Mouse (Mus musculus) thymus, postnatal 14 days (tissue): ENCODE data around the gene Rgs6.

Source experiments
- DNase-seq: peaks from one replicate; pipeline ENCODE4 v3.0.0; 2021

The Rgs6 gene

DNA sequence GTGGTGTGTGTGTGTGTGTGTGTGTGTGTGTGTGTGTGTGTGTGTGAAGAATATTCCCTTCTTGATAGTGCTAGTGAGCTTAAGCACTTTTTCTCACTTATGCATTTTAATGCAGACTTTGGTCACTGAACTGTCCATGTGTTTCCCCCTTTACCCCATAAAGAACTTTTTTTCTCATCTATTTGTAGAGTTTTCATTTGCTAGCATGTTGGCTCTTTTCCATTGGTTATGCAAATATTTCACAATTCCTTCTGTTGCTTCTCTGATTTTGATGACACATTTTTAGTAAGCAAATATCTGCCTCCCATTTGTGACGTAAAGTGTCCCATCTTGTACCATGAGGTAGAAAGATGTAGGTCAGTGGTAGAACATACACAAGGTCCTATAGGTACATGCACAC is 295.0 kb downstream of the Rgs6 start:
- no peak for DNase-seq

DNA sequence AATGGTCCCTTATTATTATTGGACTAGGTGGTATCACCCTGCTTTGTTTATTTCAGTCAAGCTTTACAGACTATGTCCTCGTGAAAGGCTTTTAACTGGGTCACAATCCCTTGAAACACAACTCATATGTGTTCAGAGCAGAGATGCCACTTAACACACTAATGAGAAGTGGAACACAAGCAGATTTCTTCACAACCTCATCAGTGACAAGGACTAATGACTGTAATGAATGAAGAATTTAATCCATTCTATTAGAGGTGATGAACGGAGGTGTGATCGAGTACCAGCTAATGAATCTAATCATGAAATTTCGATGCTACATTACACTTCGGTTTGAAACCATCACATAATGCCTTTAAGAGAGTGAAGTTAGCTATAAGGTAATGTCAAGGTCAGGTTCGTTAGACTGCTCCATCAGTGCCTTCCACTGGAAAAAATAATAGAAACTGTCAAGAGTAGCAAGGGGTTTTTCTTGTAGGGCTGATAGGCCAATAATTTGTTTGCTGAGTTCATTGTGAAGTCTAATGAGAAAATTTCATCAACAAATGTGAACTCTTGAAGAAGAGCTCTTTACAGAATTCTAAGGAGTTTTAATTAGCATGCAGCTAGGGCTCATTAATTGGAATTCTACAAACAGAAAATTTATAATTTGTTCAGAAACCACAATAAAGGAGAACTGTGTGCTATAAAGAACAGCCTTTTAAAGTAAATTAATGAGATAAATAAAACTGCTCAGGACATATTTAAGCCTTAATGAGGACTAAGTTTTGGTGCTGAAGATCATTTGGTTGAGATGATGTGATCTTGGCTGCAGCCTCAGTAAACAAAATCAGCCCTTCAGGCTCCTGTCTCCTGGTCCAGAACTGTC is 307.1 kb downstream of the Rgs6 start:
- DNase-seq: no peak

DNA sequence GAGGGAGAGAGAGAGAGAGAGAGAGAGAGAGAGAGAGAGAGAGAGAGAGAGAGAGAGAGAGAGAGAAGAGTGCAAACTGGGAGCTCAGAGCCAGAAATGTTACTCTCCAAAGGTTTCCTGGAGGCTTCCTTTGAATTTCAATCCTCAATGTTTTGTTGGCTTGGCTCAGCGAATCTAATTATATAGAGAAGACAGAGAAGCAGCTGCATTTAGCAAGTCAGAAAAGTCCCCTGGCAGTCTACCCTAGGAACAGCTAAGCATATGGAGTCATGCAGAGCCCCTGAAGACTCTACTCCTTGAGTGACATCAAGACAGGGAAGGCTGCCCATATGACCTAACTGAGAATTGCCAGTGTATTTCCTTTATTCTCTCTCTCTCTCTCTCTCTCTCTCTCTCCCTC is 317.7 kb downstream of the Rgs6 start:
- no peak for DNase-seq

DNA sequence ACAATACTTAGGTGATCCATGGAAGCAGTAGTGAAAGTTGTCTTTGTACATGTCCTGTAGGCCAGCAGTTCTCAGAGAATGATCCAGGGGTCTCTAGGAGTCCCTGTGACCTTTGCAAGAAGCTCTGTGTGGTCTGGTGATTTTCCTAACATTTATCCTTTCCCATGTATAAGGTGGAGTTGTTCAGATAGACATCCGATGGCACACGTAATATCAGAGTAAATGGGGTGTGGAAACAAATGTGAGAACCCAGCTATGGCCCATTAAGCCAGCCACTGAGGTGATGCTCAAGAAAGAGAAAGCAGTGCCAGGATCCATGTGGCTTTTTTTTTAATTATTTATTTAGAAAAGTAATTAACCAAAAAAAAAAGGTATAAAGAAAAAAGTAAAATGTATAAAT is 322.8 kb downstream of the Rgs6 start:
- DNase-seq: no peak

DNA sequence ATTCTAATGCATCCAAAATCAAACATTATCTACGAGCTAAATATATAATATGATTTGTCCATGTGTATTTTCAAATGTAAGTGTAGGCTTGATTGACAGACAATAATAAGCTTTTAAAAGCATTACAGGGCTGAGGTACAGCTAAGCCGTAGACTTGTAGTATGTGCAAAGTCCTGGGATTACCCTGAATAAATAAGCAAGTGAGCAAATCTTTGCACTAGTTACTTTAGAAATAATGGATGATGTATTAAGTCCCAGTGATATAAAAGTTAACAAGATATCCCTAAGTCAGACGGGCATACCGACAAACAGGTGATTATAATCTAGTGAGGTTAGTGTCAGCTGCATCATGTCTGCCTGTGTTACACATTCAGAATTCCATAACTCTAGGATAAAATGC is 326.0 kb downstream of the Rgs6 start:
- DNase-seq: no peak

DNA sequence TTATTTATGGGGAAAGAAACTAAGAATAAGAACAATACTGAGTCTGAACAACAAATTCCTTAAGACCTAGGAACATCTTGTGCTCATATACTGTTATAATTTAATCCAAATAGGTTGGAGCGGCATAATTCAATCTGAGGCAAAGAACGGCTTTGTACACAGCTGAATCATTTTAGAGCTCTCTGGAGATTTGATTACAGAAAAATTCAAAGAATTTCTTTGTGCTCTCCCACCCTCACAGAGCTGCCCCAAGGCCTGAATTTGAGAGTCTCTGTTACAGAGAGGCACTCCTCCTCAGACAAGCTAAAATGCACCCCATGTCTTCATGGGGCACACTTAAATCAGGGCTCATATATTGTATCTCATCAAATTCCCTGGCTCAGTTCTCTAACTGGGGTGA is 332.1 kb downstream of the Rgs6 start:
- no peak for DNase-seq

DNA sequence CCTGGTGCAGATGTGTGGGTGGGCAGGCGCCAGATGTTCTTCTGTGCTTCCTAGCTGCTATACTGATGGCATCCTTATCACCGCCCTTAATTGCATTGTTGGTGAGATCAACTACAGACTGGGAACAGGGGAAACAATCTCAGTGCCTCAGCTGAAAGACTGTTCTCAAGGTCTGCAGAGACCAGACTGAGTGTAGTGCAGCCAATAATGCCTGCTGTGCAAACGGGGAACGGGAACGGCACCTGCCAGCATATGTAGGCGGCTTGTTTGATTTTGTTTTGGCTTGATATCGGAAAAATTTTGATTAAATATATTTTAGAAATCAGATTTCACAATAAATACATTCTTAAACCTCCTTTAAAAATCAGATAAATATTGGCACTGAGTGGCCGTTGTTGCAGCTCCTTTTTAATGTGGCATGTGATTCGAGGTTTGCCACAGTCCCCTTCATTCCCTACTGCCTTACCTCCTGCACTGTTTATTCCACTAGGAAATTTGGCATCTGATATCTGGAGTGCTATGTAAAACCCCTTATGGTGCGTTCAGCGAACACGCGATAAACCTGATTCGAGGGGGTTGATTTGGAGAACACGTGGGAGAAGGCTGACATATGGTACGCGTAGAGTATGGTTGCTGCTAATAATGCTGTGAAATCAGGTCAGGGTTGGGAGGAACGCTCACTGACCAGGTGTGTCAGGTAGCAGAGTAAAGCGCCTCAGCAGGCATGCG is 333.4 kb downstream of the Rgs6 start:
- no peak for DNase-seq

DNA sequence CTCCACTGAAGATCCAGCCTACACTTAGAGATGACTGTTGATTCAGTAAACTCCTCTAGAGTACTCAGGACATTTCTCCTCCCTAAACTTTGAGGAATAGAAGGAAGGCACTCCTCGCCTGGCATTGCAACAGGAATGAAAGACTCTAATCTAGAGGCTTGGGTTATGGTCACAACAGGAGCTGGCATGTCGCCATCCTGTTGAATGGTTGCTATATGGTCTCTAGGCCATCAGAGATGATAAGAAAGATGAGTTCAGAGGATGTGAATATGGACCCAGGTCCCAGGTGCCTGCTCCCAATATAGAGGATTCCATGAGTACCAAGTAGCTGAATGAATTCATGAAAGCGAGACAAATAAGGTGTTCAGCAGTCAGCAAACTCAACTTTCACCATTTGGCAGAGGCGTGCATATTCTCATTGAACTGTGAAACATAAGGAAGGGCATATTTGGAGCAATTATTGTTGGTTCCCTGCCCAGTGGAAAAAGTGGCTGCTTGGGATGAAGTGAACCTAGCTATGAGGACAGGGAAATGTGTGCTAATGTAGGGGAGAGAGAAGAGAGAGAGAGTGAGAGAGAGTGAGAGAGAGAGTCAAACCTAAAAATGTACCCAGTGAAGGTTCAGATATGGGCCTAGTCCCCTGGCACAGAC is 334.9 kb downstream of the Rgs6 start:
- DNase-seq: no peak

DNA sequence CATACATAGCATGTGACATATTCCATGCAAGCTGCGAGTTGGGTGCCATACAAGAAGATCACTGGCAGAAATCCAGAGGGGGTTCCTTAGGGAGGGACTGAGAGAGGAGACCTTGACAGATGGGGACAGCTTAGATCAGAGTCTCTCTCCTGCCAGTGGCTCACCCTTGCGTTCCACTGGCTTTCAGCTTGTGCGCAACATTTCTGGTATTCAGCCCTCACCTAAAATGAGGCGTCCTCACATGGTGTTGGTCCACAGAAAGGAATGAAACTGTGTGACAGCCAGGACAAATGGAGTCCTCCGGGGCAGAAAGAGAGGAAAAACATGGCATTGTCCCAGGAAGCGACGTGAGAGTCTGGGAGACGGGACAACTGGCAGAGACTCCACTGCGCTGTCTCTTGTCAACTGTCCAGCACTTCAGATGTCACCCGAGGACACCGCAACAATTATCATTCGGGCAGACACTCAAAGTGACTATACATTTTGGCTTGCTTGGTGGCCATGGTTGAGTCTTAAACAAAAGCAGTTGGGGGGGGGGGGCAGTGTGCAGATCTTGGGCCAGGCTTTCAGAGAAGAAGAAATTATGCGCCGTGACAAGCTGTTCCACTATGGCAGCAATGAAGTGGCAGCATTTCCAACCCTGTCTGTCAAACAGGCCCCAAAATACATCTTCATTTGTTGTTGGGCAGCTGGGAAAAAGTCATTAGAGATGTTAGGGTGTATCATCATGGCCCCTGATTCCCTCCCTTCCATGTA is 344.8 kb downstream of the Rgs6 start:
- no peak for DNase-seq

DNA sequence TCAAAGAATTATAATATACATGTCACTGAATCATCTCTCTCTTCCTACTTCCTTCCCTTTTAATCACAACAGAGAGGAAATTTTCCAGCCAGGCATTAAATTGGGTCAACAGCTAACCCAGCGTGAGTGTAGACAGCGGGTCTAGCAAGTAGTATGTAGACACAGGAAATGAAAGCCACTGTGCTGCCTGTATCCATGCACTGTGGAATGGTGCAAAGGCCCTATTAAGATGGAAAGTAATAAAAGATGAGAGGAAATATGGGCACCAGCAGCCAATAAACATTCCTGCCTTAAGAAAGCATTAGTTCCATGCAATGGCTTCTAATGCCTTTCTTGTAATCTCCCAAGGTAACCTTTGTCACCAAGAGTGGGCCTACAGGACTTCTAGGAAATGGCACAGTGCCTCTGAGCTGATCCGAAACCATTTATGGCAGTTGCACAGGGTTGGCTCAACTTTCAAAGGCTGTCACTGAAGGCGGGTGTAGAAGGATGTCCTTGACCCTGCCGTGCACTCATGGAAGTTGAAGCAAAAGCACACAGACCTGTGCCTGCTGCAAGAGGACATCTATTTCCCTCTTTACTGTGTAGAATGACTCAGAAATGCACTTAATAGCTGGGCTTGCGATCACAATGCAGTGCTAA is 347.1 kb downstream of the Rgs6 start:
- no peak for DNase-seq

DNA sequence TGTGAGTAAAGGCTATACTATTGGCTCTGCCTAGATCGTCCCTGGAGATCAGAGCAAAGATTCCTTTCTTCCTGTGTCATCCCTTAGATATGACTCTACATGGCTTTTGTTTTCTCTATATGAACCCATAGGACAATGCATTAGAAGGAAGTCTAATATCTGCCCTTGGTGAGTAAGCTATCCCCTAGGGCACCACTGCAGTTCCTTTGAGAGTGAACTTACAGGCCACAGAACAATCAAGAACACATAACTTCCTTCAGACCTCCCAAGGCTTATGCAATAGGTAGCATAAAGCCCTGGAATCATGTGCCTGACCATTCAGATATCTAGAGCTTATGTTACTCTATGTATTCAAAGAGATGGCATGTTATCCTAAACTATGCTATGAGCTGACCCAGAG is 347.7 kb downstream of the Rgs6 start:
- no peak for DNase-seq

DNA sequence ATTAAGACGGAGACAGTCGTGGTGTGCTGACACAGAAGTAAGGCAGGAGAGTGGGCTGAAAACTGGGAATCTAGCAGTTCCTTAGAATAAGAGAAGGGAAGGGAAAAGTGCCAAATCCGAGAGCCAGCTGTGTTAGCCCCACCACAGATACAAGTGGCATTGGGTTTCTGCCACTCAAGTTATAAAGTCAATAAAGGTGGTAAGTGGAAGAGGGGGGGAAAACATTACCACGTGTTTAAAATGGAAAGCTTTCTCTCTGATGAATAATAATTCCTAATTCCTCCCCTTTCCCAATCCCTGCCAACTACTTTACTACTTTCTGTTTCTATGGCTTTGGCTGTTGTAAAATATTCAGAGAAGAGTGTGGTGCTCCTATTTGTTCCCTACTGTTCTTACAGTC is 352.4 kb downstream of the Rgs6 start:
- no peak for DNase-seq

DNA sequence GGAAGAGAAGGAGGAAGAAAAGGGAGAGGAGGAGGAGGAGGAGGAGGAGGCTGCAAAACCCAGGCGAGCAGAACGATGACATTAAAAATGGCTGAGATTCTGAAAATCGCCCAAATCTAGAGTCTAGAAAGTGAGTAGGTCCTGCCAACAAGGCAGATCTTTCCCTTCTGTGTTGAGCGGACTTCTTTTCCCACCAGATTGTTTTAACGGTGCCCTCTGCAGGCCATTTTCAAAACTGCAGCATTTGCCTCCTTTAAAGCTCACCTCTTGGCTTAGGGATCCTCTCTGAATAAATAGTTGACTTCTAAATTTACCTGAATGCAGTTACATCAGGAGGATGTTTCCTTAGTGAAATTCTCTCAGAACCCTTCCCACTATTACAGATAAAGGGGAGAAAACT is 358.4 kb downstream of the Rgs6 start:
- peak; percentile 58 for DNase-seq

DNA sequence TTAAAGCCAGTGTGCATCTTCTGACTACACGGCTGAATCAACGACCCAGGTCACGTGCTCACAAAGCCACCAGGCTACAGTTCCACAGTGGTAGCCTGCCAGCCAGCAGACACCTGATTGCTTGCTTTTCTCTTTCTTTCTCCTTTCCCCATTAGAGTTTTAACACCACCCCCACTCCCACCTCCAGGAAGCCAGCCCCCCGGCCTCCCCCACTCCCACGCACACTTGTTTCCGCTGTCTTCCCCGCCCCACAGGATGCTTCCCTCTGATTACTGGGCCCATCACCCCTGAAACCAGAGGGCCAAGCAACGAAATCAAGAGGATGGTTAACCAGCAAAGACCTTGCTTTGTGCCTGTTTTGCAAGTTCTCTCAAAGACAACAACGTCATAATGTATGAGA is 373.0 kb downstream of the Rgs6 start:
- DNase-seq: peak; percentile 77

DNA sequence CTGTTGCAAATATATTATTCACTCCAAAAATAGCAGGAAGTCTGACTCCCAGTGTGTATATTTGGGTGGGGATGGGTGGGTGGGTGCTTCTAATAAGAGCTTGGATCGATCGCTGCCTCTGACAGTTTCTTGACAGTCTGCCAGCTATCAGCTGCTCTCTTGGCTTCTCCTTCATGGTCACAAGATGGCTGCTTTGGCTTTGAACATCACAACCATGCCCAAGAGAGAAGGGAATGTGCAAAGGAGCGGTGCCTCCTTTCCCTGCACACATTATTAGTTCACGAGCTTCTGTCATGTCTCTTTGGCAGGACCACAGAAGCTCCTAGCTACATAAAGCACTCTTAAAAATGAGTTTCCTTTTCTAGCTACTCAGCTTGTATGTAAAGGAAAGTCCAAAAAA is 373.8 kb downstream of the Rgs6 start:
- no peak for DNase-seq

DNA sequence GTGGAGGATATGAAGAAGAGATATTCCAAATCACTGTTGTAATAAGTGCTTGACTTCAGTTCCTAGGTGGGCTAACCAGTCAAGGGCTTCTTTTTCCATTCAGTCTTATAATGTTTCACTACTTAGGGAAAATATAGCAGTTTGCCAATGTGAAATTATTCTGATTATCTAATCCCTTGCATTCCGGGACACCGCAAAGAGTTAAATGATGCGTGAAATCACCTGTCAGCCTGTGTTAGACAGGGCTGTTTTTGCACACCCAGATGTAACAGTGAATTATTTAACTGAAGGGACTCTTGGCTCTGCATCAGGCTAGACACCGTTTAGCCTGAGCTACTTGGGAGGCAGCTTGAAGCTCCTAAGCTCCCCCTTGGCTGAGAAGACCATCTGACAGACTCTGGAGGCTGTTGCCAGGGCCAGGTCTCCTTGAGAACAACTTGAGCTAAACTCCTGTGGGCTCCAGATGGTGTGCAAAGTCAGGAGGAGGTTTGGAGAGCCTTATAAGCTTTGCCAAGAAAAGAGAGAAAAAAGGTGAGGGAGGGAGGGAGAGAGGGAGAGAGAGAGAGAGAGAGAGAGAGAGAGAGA is 382.5 kb downstream of the Rgs6 start:
- no peak for DNase-seq

DNA sequence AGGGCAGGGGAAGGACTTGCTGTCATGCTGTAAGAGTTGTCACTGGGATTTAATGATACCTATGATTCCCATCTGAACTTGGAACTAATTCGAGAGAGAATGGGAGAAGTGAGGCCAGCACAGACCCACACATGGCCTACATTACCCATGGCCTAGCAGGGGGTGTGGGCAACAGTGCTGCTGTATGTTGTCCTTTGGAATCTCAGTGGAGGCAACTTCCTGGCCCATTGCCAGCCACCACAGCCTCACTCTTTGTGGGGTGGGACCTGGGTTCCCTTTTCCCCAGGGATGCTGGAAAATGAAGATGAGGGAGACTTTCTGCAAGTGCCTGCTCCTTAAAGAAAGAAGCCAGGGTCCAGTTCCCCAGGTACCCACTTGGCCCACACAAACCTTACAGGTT is 383.1 kb downstream of the Rgs6 start:
- no peak for DNase-seq

DNA sequence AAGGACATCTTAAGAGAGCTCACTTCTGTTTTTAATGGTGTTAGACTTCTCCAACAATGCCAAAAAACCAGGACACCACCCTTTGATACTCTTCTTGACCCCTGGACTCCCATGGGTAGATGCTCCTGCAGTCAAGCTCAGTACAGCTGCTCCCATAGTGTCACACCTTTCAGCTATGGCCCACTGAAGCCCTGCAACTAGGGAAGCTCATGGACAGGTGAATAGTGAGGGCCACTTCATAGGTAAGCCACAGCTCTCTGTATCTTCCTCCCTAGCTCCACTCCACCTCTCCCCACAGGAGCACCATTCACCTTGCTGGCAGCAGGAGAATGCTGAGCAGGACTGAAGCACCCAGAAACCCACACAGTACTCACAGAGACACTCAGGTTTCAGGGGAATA is 384.6 kb downstream of the Rgs6 start:
- no peak for DNase-seq

DNA sequence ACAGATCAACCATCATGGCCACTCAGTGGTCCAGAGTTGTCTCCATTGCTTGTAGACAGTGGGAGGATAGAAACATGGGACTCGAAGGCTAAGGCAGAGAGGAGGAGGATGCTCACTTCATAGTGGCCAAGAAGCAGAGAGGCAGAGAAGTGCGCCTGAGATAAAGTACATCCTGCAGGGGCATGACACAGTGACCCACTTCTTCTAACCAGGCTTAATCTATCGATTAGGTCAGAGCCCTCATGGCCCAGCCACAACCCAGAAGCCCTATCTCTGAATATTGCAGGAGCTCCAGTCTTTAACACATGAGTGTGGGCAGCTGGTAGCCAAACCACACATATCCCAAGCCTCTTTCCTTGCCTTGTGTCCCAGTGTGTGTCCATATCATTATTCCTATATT is 385.7 kb downstream of the Rgs6 start:
- no peak for DNase-seq

DNA sequence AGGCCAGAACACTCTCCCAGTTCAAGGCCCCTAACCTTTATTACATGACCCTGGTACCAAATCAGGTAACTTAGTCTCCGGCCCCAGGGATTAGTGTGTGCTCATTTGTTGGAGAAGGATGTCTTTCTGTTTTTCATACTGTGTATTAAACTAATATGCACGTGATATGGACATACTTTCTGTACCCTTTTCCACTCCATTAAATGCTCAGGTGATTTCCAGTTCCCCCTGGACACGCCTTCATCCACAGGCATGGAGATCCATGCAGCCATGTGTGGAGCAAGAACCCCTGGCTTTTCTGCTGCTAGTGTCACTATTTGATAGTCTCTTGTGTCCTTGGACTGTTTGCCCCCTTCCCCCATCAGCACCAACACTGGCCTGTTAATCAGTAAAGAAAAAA is 390.2 kb downstream of the Rgs6 start:
- DNase-seq: no peak

DNA sequence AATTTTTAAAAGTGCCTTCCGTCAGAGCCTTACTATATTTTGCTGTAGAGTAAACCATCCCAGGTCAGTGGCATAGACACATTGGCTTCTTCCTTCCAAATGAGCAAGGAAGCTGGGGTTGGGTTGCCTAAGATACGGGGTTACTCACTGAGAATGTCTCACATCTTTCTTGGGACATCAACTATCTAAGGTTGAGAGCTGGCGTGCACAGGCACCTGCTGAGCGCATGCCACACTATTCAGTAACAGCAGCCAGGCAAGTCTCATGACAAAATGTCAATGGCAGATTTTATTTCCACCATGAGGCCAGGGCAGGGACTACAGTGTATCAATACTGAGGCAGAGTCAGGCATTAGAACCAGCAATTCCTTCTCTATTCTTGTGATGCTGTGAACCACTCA is 394.6 kb downstream of the Rgs6 start:
- no peak for DNase-seq

DNA sequence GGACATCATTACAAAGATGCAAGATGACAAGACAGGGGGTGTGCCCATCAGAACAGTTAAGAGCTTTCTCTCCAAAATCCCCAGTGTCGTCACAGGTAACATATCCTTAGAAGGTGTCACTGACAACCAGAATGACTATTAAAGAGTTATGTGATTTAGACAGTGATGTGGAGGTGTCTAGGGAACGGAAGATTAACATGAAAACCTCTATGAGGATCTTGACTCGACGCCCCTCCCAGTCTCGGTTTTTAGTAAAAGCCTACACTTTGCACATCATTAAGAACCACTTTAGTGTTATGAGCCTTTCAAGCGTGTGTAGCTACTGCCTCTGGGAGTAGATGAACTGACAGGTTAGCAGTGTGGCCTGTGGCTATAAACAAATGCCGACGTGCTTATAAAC is 397.2 kb downstream of the Rgs6 start:
- no peak for DNase-seq
